Mouse (Mus musculus): ENCODE data around the gene Ulk3. TPM values are rescaled to one million over a fixed set of nuclear protein-coding genes. Genes with fewer than 3 reads are reported as not detected.

The Ulk3 gene
- total RNA-seq, 1 experiment = 7.3 TPM

DNA sequence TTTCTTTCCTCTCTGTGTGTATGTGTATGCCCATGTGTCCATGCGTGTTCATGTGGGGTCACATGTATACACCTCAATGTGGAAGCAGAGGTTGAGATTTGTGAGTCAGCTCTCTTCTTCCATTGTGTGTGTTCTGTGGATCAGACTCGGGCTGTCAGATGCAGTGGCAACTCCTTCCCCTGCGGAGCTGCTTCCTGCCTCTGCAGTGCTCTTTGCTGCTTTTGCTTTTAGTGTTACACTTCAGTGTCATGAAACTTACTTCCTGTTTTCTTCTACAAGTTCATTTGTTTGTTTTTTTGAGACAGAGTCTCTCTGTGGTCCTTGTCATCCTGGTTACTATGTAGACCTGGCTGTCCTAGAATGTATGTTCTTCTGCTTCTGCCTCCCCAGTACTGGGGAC, 4.3 kb upstream of the Ulk3 start:
- Histone ChIP-seq H3K4me3 (ENCODE audit: insufficient read depth in 1 of 2, low read depth in 1 of 2, low read length in 2 of 2, poor library complexity in 1 of 2, severe bottlenecking in 1 of 2) (no peak overlapping the region), H3K27ac (ENCODE audit: insufficient read depth, low read depth, low read length, poor library complexity, severe bottlenecking) (no peak overlapping the region), H3K9me3 (ENCODE audit: control insufficient read depth, insufficient read depth, low read depth, low read length) (no peaks in the 10 kb centered on the region), H3K9ac (ENCODE audit: insufficient read depth, low read depth, low read length, poor library complexity, severe bottlenecking) (no peak overlapping the region), H3K36me3 (ENCODE audit: control insufficient read depth, insufficient read depth, low read length, poor library complexity, severe bottlenecking) (peaks cover 12% of the 10 kb centered on the region), H3K4me1 (ENCODE audit: control insufficient read depth in 2 of 2, insufficient read depth in 2 of 2, low read length in 2 of 2, poor library complexity in 1 of 2) (no peaks in the 10 kb centered on the region; a peak in 1 of 4 replicates)
- TF ChIP-seq CHD2 (IDR thresholded peaks at IDR 0.05; ENCODE audit: low read depth, low read length) (no peak), ZNF384 (IDR thresholded peaks at IDR 0.05; ENCODE audit: low read depth, low read length) (no peak), ZC3H11A (IDR thresholded peaks at IDR 0.05; ENCODE audit: borderline replicate concordance, low read depth, low read length) (no peak), HCFC1 (IDR thresholded peaks at IDR 0.05; ENCODE audit: borderline replicate concordance, insufficient read depth, low read length) (no peak), MAFK (IDR thresholded peaks at IDR 0.05; ENCODE audit: insufficient read depth, low read depth, low read length) (no peak)
- in situ Hi-C loops (cut with MboI; ENCODE audit: low sequenced_read_pairs in 2 of 2, unreplicated experiment in 2 of 2) = no loop called here
- DNase-seq (ENCODE audit: low read depth, low spot score) = no peak

DNA sequence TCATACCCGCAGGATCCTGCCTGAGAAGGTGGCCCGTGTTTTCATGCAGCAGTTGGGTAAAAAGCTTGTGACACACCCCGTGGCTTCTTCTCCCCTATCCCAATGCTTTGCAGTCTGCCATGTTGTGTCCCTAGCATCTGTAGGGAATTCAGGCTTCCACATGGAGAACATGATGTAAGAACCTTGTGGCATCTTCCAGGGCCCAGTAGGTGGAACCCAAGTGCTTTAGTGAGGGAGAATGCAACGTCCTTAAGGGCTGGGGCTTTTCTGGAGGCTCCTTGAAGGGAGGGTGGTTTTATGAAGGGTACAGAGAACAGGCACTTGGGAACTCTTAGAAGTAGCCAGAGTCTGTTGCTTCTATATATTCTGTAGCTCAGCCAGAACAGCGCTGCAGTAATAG, 1.5 kb downstream of the Ulk3 start:
- in situ Hi-C loops (cut with MboI; ENCODE audit: low sequenced_read_pairs in 2 of 2, unreplicated experiment in 2 of 2) = no loop called here
- no peak for DNase-seq (ENCODE audit: low read depth, low spot score)
- TF ChIP-seq MAFK (IDR thresholded peaks at IDR 0.05; ENCODE audit: insufficient read depth, low read depth, low read length) (no peak), ZC3H11A (IDR thresholded peaks at IDR 0.05; ENCODE audit: borderline replicate concordance, low read depth, low read length) (no peak), ZNF384 (IDR thresholded peaks at IDR 0.05; ENCODE audit: low read depth, low read length) (no peak), HCFC1 (IDR thresholded peaks at IDR 0.05; ENCODE audit: borderline replicate concordance, insufficient read depth, low read length) (no peak)
- peaks cover 0 to 2% of the 10 kb centered on the region in 2 experiments; a peak in 2 of 4 replicates for H3K4me1 ChIP-seq (ENCODE audit: control insufficient read depth in 2 of 2, insufficient read depth in 2 of 2, low read length in 2 of 2, poor library complexity in 1 of 2)
- no peaks in the 10 kb centered on the region for H3K9me3 ChIP-seq (ENCODE audit: control insufficient read depth, insufficient read depth, low read depth, low read length)
- H3K4me3 ChIP-seq (ENCODE audit: insufficient read depth in 1 of 2, low read depth in 1 of 2, low read length in 2 of 2, poor library complexity in 1 of 2, severe bottlenecking in 1 of 2) = no peak overlapping the region
- H3K9ac ChIP-seq (ENCODE audit: insufficient read depth, low read depth, low read length, poor library complexity, severe bottlenecking) = no peak overlapping the region
- H3K27ac ChIP-seq (ENCODE audit: insufficient read depth, low read depth, low read length, poor library complexity, severe bottlenecking) = no peak overlapping the region
- H3K36me3 ChIP-seq (ENCODE audit: control insufficient read depth, insufficient read depth, low read length, poor library complexity, severe bottlenecking) = peaks cover 25% of the 10 kb centered on the region; the same call in 1 of the 2 replicates

DNA sequence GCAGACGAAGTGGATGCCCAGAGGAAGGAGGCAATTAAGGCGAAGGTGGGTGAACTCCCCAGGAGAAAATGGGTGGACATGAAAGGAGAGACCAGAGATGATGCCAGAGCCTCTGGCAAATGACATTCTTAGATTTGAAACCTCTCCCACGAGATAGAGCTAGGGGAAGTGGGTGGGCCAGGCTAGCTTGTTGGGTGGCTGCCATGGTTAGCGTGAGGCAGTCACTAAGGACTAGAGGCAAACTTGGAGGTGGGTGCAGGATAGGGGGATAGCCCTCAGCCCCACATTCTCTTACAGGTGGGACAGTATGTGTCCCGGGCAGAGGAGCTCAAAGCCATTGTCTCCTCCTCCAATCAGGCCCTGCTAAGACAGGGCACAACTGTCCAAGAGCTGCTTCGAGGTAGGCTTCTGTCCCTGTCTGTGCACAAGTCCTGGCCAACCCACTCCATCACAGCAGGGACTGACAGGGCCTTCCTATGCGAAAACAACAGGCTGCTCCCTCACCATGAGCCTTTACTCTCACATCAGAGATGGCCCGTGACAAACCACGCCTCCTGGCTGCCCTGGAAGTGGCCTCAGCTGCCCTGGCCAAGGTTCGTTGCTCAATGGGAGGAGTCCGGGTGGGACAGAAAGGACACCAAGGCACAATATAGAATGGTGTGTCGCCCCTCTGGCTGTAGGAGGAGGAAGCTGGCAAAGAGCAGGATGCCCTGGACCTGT, 4.4 kb downstream of the Ulk3 start:
- H3K4me1 ChIP-seq (ENCODE audit: control insufficient read depth in 2 of 2, insufficient read depth in 2 of 2, low read length in 2 of 2, poor library complexity in 1 of 2) = peaks cover 0 to 2% of the 10 kb centered on the region in 2 experiments; a peak in 2 of 4 replicates
- DNase-seq (ENCODE audit: low read depth, low spot score) = no peak
- no peak overlapping the region for H3K9ac ChIP-seq (ENCODE audit: insufficient read depth, low read depth, low read length, poor library complexity, severe bottlenecking)
- H3K36me3 ChIP-seq (ENCODE audit: control insufficient read depth, insufficient read depth, low read length, poor library complexity, severe bottlenecking) = peaks cover 23% of the 10 kb centered on the region; the same call in 1 of the 2 replicates
- H3K27ac ChIP-seq (ENCODE audit: insufficient read depth, low read depth, low read length, poor library complexity, severe bottlenecking) = no peak overlapping the region
- no peak overlapping the region for H3K4me3 ChIP-seq (ENCODE audit: insufficient read depth in 1 of 2, low read depth in 1 of 2, low read length in 2 of 2, poor library complexity in 1 of 2, severe bottlenecking in 1 of 2)
- no peaks in the 10 kb centered on the region for H3K9me3 ChIP-seq (ENCODE audit: control insufficient read depth, insufficient read depth, low read depth, low read length)
- in situ Hi-C loops (cut with MboI; ENCODE audit: low sequenced_read_pairs in 2 of 2, unreplicated experiment in 2 of 2) = no loop called here
- no peak for TF ChIP-seq MAFK (IDR thresholded peaks at IDR 0.05; ENCODE audit: insufficient read depth, low read depth, low read length)

DNA sequence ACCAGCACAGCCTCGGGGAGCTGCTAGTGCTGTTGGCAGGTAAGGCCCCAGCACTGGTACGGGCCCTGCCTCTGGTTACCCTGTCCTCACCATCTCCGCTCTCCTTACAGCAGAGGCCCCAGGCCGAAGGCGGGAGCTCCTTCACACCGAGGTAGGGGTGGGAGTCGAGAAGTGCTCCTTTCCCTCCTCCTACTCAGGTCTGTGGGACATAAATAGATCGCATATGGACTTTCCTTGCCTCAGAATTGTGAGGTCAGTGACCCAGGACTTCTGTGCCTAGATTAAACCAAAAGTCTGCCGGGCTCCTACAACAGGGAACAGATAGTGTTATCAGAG, 4.9 kb downstream of the Ulk3 start:
- DNase-seq (ENCODE audit: low read depth, low spot score) = no peak
- Histone ChIP-seq H3K4me3 (ENCODE audit: insufficient read depth in 1 of 2, low read depth in 1 of 2, low read length in 2 of 2, poor library complexity in 1 of 2, severe bottlenecking in 1 of 2) (no peak overlapping the region), H3K36me3 (ENCODE audit: control insufficient read depth, insufficient read depth, low read length, poor library complexity, severe bottlenecking) (peaks cover 23% of the 10 kb centered on the region; the same call in 1 of the 2 replicates), H3K27ac (ENCODE audit: insufficient read depth, low read depth, low read length, poor library complexity, severe bottlenecking) (no peak overlapping the region), H3K9ac (ENCODE audit: insufficient read depth, low read depth, low read length, poor library complexity, severe bottlenecking) (no peak overlapping the region), H3K9me3 (ENCODE audit: control insufficient read depth, insufficient read depth, low read depth, low read length) (no peaks in the 10 kb centered on the region), H3K4me1 (ENCODE audit: control insufficient read depth in 2 of 2, insufficient read depth in 2 of 2, low read length in 2 of 2, poor library complexity in 1 of 2) (peaks cover 0 to 5% of the 10 kb centered on the region in 2 experiments; a peak in 2 of 4 replicates)
- in situ Hi-C loops (cut with MboI; ENCODE audit: low sequenced_read_pairs in 2 of 2, unreplicated experiment in 2 of 2) = no loop called here
- TF ChIP-seq CHD2 (IDR thresholded peaks at IDR 0.05; ENCODE audit: low read depth, low read length) (no peak), HCFC1 (IDR thresholded peaks at IDR 0.05; ENCODE audit: borderline replicate concordance, insufficient read depth, low read length) (no peak), ZC3H11A (IDR thresholded peaks at IDR 0.05; ENCODE audit: borderline replicate concordance, low read depth, low read length) (no peak), MAFK (IDR thresholded peaks at IDR 0.05; ENCODE audit: insufficient read depth, low read depth, low read length) (no peak), ZNF384 (IDR thresholded peaks at IDR 0.05; ENCODE audit: low read depth, low read length) (no peak)

DNA sequence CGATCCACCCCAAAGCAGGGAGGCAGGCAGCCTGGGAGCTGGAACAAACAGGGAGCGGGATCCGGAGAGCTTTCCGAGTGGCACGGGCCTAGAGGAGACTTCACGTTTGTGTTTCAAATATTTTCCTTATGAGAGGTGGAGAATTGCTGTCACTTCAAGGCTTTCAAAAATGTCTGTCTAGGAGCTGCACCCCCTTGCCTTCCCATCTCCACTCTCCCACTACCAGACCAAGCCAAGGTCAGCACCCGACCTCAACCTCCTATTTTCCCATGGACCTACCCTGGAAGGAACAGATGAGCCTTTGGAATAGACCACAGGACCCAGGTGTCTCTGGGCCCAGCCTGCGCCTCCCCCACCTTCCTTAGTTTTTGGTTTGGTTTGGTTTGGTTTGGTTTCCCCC, 8.0 kb downstream of the Ulk3 start:
- in situ Hi-C loops (cut with MboI; ENCODE audit: low sequenced_read_pairs in 2 of 2, unreplicated experiment in 2 of 2) = no loop called here
- H3K36me3 ChIP-seq (ENCODE audit: control insufficient read depth, insufficient read depth, low read length, poor library complexity, severe bottlenecking) = peaks cover 23% of the 10 kb centered on the region; the same call in 1 of the 2 replicates
- H3K9me3 ChIP-seq (ENCODE audit: control insufficient read depth, insufficient read depth, low read depth, low read length) = no peaks in the 10 kb centered on the region
- H3K27ac ChIP-seq (ENCODE audit: insufficient read depth, low read depth, low read length, poor library complexity, severe bottlenecking) = no peak overlapping the region
- peaks cover 7 to 16% of the 10 kb centered on the region in 2 experiments; a peak in 3 of 4 replicates for H3K4me1 ChIP-seq (ENCODE audit: control insufficient read depth in 2 of 2, insufficient read depth in 2 of 2, low read length in 2 of 2, poor library complexity in 1 of 2)
- H3K4me3 ChIP-seq (ENCODE audit: insufficient read depth in 1 of 2, low read depth in 1 of 2, low read length in 2 of 2, poor library complexity in 1 of 2, severe bottlenecking in 1 of 2) = no peak overlapping the region
- TF ChIP-seq ZNF384 (IDR thresholded peaks at IDR 0.05; ENCODE audit: low read depth, low read length) (no peak), HCFC1 (IDR thresholded peaks at IDR 0.05; ENCODE audit: borderline replicate concordance, insufficient read depth, low read length) (no peak), MAFK (IDR thresholded peaks at IDR 0.05; ENCODE audit: insufficient read depth, low read depth, low read length) (no peak), ZC3H11A (IDR thresholded peaks at IDR 0.05; ENCODE audit: borderline replicate concordance, low read depth, low read length) (no peak), CHD2 (IDR thresholded peaks at IDR 0.05; ENCODE audit: low read depth, low read length) (no peak)
- no peak overlapping the region for H3K9ac ChIP-seq (ENCODE audit: insufficient read depth, low read depth, low read length, poor library complexity, severe bottlenecking)
- DNase-seq (ENCODE audit: low read depth, low spot score) = no peak
